Mouse (Mus musculus): Measurements from ENCODE around the gene Ddc. TPM values are rescaled to one million over a fixed set of nuclear protein-coding genes. Genes with fewer than 3 reads are reported as not detected.

Ddc gene
- total and polyA plus RNA-seq, 3 experiments = 0.17 to 0.33 TPM; not detected in 1

DNA sequence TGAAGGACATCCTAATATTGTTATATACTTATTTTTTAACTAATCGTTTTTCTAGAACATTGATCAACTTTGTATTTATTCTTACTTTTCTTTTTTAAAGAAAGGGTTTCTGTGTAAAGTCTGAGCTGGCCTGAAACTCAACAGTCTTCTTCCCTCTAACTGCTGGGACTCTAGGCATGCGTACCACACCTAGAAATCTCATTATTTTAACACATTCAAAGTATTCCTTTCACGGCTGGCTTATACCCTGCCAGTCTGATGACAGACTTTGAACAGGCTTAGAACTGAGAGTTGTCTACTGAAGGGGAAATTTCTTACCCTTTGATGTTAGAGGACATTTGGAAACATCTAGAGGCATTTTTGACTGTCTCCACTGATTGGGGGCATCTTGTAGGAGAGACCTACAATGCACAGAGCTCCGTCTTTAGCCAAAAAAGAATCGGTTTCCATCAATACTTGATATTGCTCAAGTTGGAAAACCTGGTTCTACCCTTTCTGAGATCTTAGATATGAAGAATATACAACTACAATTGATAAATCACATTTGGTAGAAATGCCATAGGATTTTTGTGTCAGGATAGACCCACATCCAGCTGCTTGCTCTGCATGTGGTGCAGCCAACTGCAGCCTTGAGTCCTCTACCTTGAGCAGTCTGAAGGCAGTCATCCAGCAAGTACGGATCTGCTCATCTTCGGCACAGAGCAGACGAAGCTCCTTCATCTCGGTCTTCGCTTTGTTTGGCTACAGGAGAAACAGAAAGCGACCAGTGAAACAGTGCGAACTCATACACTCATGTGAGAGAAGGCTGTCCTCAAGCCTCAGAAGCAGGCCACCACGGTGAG, 45.5 kb upstream of the Ddc start (continued):
- TF ChIP-seq GABPA (IDR thresholded peaks at IDR 0.05; ENCODE audit: insufficient replicate concordance, low read depth, low read length) = no peak
- TF ChIP-seq MYC (IDR thresholded peaks at IDR 0.05; ENCODE audit: low read depth, low read length) = peak; percentile 48; the same call in 1 of the 2 replicates
- TF ChIP-seq ZNF384 (IDR thresholded peaks at IDR 0.05; ENCODE audit: low read depth, low read length) = no peak
- TF ChIP-seq SMC3 (IDR thresholded peaks at IDR 0.05; ENCODE audit: low read depth, low read length) = no peak
- no peak for TF ChIP-seq CTCF (conservative IDR thresholded peaks at IDR 0.05 in 1 of 2, IDR thresholded peaks at IDR 0.05 in 1 of 2; ENCODE audit: low read depth in 2 of 2, low read length in 2 of 2)
- TF ChIP-seq MEF2A (IDR thresholded peaks at IDR 0.05; ENCODE audit: borderline replicate concordance, low read depth, low read length) = peak; percentile 31; the same call in 1 of the 2 replicates
- no peak; the same call in 1 of the 2 replicates for TF ChIP-seq ETS1 (conservative IDR thresholded peaks at IDR 0.05; ENCODE audit: low read depth, low read length)
- TF ChIP-seq NRF1 (IDR thresholded peaks at IDR 0.05; ENCODE audit: low read depth, low read length) = peak; percentile 84
- TF ChIP-seq E2F4 (IDR thresholded peaks at IDR 0.05; ENCODE audit: insufficient replicate concordance, low read depth, low read length) = no peak

GRCm38 (mm10) chr11:11942320-11943217, 44.6 kb upstream of the Ddc start:
- Histone ChIP-seq H3K27me3 (replicated peaks) (no peaks in the 10 kb centered on the region), H3K9me3 (replicated peaks; ENCODE audit: low read length) (no peaks in the 10 kb centered on the region), H3K4me2 (ENCODE audit: insufficient read depth, low read depth, poor library complexity, severe bottlenecking) (peak overlapping the region; percentile 56), H3K79me2 (replicated peaks; ENCODE audit: control insufficient read depth, extremely low read depth, insufficient read depth, poor library complexity, severe bottlenecking) (peaks cover 3% of the 10 kb centered on the region), H3K4me1 (ENCODE audit: control insufficient read depth in 1 of 2, insufficient read depth in 2 of 2) (peaks cover 45 to 94% of the 10 kb centered on the region in 2 experiments), H3K4me3 (replicated peaks in 1 of 3; ENCODE audit: low read depth in 2 of 3, low read length in 2 of 3, poor library complexity in 1 of 3) (peak overlapping the region in 1 of 3 experiments; percentile 52), H3K9ac (ENCODE audit: insufficient read depth, low read depth) (peak overlapping the region; percentile 60), H3K27ac (ENCODE audit: insufficient read depth, low read depth) (peak overlapping the region; percentile 96), H3K36me3 (replicated peaks in 1 of 2; ENCODE audit: control insufficient read depth in 1 of 2, insufficient read depth in 1 of 2, low read length in 1 of 2) (peaks cover 18 to 76% of the 10 kb centered on the region in 2 experiments)
- no peak for DNase-seq (ENCODE audit: extremely low read depth)
- dilution Hi-C loops (cut with MboI; ENCODE audit: extremely low pct_ligation_motif_present, extremely low pct_unique_long_range_greater_than_20kb, low sequenced_read_pairs) = no loop called here
- in situ Hi-C loops (cut with MboI; ENCODE audit: low pct_ligation_motif_present, low pct_unique_long_range_greater_than_20kb, low sequenced_read_pairs) = loop anchor here (10.0 kb wide), 1 partner anchor 398 kb away; no protein-coding TSS in a partner anchor
- TF ChIP-seq MAX (IDR thresholded peaks at IDR 0.05; ENCODE audit: low read length) = no peak
- 0 out of 2 replicates have a peak, but pooled peaks have one; percentile 60 for TF ChIP-seq SIN3A (IDR thresholded peaks at IDR 0.05; ENCODE audit: low read length)
- no peak for TF ChIP-seq ZNF384 (IDR thresholded peaks at IDR 0.05; ENCODE audit: low read depth, low read length)
- TF ChIP-seq GABPA (IDR thresholded peaks at IDR 0.05; ENCODE audit: insufficient replicate concordance, low read depth, low read length) = no peak
- TF ChIP-seq RAD21 (IDR thresholded peaks at IDR 0.05; ENCODE audit: low read depth, low read length) = no peak
- peak; percentile 29; the same call in 1 of the 2 replicates for TF ChIP-seq MXI1 (IDR thresholded peaks at IDR 0.05; ENCODE audit: low read depth, low read length)
- TF ChIP-seq MEF2A (IDR thresholded peaks at IDR 0.05; ENCODE audit: borderline replicate concordance, low read depth, low read length) = peak; percentile 69; the same call in 1 of the 2 replicates
- no peak for TF ChIP-seq MAZ (IDR thresholded peaks at IDR 0.05; ENCODE audit: low read depth, low read length)
- peak; percentile 54; the same call in 1 of the 2 replicates for TF ChIP-seq MYC (IDR thresholded peaks at IDR 0.05; ENCODE audit: low read depth, low read length)
- TF ChIP-seq TBP (conservative IDR thresholded peaks at IDR 0.05; ENCODE audit: low read depth, low read length) = no peak; the same call in 1 of the 2 replicates
- no peak for TF ChIP-seq ZKSCAN1 (IDR thresholded peaks at IDR 0.05; ENCODE audit: borderline replicate concordance, low read depth, low read length)
- no peak for TF ChIP-seq CTCF (conservative IDR thresholded peaks at IDR 0.05 in 1 of 2, IDR thresholded peaks at IDR 0.05 in 1 of 2; ENCODE audit: low read depth in 2 of 2, low read length in 2 of 2)
- TF ChIP-seq CHD2 (IDR thresholded peaks at IDR 0.05; ENCODE audit: low read length) = no peak
- peak; percentile 100 for TF ChIP-seq MAFK (IDR thresholded peaks at IDR 0.05; ENCODE audit: insufficient replicate concordance, low read length)
- no peak for TF ChIP-seq ELF1 (IDR thresholded peaks at IDR 0.05; ENCODE audit: low read depth, low read length)
- peak; percentile 39; the same call in 1 of the 2 replicates for TF ChIP-seq POLR2AphosphoS2 (IDR thresholded peaks at IDR 0.05; ENCODE audit: low read depth, low read length)
- TF ChIP-seq POLR2A (IDR thresholded peaks at IDR 0.05; ENCODE audit: low read depth, low read length) = peak; percentile 15
- TF ChIP-seq IRF4 (IDR thresholded peaks at IDR 0.05; ENCODE audit: low read depth, low read length) = no peak
- TF ChIP-seq NRF1 (IDR thresholded peaks at IDR 0.05; ENCODE audit: low read depth, low read length) = no peak
- no peak; the same call in 1 of the 2 replicates for TF ChIP-seq CHD1 (IDR thresholded peaks at IDR 0.05; ENCODE audit: low read depth, low read length)
- TF ChIP-seq KAT2A (IDR thresholded peaks at IDR 0.05; ENCODE audit: insufficient replicate concordance, low read length) = no peak
- no peak for TF ChIP-seq E2F4 (IDR thresholded peaks at IDR 0.05; ENCODE audit: insufficient replicate concordance, low read depth, low read length)
- no peak for TF ChIP-seq JUND (conservative IDR thresholded peaks at IDR 0.05; ENCODE audit: low read depth, low read length)
- no peak for TF ChIP-seq HCFC1 (IDR thresholded peaks at IDR 0.05; ENCODE audit: low read depth, low read length)
- no peak for TF ChIP-seq SMC3 (IDR thresholded peaks at IDR 0.05; ENCODE audit: low read depth, low read length)
- TF ChIP-seq USF2 (conservative IDR thresholded peaks at IDR 0.05; ENCODE audit: low read depth, low read length) = no peak
- 0 out of 2 replicates have a peak, but pooled peaks have one; percentile 24 for TF ChIP-seq JUN (IDR thresholded peaks at IDR 0.05; ENCODE audit: insufficient read depth, low read depth, low read length)
- TF ChIP-seq BHLHE40 (IDR thresholded peaks at IDR 0.05; ENCODE audit: low read depth, low read length) = peak; percentile 29; the same call in 1 of the 2 replicates
- no peak for TF ChIP-seq UBTF (IDR thresholded peaks at IDR 0.05; ENCODE audit: low read depth, low read length)

Measured in CH12.LX (cell line).